Mouse (Mus musculus): ENCODE results near the gene Ntm.

- TF ChIP-seq CTCF (IDR thresholded peaks at IDR 0.05) (no peak), EP300 (IDR thresholded peaks at IDR 0.05) (no peak)
Measured at GRCm38 (mm10) chr9:29750371-29751014, 212.4 kb downstream of the Ntm start.
